Mouse (Mus musculus) testis, postnatal 14 days (tissue): ENCODE measurements around the gene Nutm1.

Source experiments
- DNase-seq: peaks from one replicate; pipeline ENCODE4 v3.0.0; 2021; ENCODE audit warnings: low spot score

Nutm1 gene

GRCm38 (mm10) chr2:112261748-112262653, 2.9 kb upstream of the Nutm1 start, which contains the start of gene Nop10:
Nop10 (plus strand) TSS chr2:112261926.
- peak; percentile 90 for DNase-seq

- no peak for DNase-seq
These were observed 4.2 kb downstream of the Nutm1 start for GRCm38 (mm10) chr2:112254675-112255515.

GRCm38 (mm10) chr2:112249780-112250453, 9.2 kb downstream of the Nutm1 start:
- DNase-seq, result no peak

- DNase-seq, result no peak
These were observed 11.8 kb downstream of the Nutm1 start for GRCm38 (mm10) chr2:112247323-112247722.

- no peak for DNase-seq
These were observed 12.9 kb downstream of the Nutm1 start for GRCm38 (mm10) chr2:112246193-112246592.

GRCm38 (mm10) chr2:112245307-112245706, 13.8 kb downstream of the Nutm1 start:
- DNase-seq, result no peak

GRCm38 (mm10) chr2:112241787-112242186, 17.3 kb downstream of the Nutm1 start:
- DNase-seq, result no peak

DNA sequence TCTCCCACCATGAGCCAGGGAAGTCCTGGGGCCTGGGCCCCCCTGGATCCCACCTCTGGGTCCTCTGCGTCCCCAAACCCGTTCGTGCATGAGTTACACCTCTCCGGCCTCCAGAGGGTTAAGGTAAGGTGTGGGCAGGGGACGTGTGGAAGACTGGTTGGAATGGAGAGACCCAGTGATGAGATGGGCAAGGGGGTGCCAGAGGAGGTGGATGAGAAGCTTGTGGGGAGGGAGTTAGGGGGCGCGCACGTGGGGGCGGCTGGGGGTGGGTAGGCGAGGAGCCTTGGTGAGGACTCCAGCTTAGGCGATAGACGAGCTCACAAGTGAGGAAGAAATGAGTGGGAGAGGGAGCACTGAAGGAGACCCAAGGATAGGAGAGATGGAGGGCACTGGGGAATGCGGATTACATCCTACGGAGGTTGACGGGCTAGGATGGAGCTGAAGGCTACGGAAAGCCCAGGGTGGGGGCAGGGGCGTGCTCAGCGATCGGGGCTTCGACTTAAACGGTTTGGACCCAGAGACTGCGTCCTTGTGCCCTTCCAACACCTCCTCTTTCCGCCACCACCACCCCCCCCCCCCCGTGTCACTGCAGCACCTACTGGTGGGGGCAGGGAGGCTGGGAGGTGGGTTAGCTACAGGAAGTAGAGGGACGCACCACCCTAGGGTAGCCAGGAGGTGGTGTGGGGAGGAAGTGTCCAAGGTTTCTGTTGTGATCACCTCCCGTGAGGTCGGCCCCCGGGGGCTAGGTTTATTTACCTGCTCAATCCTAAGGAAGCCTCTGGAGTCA, 19.0 kb downstream of the Nutm1 start:
- no peak for DNase-seq

DNA sequence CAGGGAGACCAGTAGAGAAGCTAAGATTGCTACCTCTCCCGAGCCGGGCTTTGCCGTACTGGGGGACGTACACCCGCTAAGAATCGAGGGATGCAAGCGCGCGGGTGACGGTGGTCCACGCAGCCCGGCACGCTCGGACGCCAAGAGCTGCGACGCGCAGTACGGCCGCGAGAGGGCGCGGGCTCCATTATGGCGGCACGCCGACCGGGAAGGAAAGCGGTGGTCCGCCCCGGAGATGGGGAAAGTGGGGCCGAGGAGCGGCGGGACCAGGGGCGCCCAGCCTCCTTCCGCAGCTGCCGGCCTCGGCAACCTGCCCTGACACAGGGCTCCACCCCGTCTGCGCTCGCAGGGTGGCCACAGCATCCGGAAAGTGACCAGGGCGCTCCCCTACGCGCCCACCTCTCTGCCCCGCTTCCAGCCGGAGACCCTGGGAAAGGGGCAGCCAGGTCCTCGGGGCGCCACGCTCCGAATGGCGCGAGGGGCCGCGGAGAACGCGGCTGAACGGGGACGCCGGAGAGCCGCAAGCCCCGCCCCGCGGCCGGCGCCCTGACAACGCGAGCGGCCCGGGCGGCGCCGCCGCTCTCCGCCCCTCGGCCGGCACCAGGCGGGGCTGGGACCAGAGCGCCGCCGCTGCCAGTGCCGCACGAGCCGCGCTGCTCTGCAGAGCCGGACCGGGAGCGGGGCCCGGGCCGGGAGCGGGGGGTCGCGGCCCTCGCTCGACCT, 19.7 kb downstream of the Nutm1 start, which contains the start of gene Lpcat4:
Gene Lpcat4, plus strand, starts transcription at position 257 of the 723 bp plus-strand sequence.
- peak; percentile 85 for DNase-seq

- DNase-seq, result no peak
These were observed 21.1 kb downstream of the Nutm1 start for GRCm38 (mm10) chr2:112238006-112238405.

- no peak for DNase-seq
These were observed 22.5 kb downstream of the Nutm1 start for GRCm38 (mm10) chr2:112236620-112237019.

DNA sequence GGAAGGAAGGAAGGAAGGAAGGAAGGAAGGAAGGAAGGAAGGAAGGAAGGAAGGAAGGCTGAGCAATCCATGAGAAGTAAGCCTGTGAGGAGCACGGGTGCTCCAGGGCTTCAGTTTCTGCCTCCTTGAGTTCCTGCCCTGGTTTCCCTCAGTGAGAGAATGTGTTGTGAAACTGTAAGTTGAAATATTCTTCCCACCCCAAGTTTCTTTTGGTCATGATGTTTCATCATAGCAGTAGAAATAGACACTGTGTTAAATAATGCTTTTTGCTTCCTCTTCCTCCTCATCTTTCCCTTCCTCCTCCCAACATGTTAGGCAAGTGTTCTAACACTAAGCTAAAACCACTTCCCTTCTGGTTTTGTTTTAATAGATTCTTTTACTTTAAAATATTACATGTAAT, 26.5 kb downstream of the Nutm1 start:
- DNase-seq, result no peak

GRCm38 (mm10) chr2:112224356-112224755, 34.7 kb downstream of the Nutm1 start:
- DNase-seq, result no peak

GRCm38 (mm10) chr2:112222607-112223006, 36.5 kb downstream of the Nutm1 start:
- no peak for DNase-seq

DNA sequence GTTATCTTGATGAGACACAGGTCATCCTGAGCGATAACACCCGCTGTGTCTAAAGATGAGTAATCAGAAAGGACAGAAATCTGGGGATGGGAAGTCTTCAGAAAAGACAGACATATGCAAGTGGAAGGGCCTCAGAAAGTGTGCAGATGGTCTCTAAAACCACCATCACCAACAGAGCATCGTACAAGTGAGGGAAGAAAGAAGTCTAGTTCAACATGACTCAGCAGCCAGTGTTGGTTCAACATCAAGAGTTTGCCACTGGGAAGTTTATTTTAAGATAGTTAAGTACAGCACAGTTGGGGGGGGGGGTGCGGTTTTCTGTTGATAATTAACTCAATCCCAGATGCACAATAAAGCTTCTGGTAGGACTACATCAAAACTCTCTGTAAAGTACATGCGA, 38.2 kb downstream of the Nutm1 start:
- no peak for DNase-seq

- no peak for DNase-seq
These were observed 41.5 kb downstream of the Nutm1 start for GRCm38 (mm10) chr2:112217614-112218013.

- no peak for DNase-seq
These were observed 43.1 kb downstream of the Nutm1 start for GRCm38 (mm10) chr2:112215977-112216376.

DNA sequence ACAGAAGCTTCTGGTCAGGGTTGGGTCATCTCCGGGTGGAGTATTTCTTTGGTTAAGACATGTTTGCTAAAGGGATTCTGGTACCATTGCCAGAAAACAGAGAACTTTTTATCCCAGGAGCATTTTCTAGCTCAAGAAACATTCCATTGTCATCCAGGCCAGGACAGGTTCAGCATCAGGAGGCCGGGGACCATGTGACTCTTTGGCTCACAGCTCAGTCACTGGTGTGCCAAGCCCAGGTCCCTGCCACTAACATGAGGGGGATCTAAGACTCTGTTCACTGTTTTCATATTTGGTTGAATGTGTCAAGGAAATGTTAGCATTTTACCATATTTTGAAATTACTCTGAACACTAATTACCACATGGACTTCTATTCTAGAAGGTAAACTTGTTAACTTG, 48.4 kb downstream of the Nutm1 start:
- DNase-seq, result no peak

DNA sequence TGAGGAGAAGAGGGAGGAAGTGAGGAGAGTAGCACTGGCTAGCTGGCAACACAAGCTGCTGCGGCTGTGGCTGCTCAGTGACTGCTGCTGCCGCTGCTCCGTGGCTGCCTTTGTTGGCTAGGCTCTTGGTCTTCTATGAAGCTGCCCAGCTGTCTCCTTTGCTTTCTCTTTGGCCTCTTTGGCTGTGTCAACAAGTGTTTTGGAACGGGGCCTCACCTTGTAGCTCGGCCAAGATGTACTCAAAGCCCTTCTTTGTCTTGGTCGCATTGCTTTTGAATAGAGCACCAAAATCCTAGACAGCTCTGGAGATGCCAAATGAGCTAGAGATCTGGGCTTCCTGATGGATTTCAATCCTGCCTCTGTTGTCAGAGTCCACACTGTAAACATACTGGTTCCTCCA, 48.9 kb downstream of the Nutm1 start:
- DNase-seq, result no peak

DNA sequence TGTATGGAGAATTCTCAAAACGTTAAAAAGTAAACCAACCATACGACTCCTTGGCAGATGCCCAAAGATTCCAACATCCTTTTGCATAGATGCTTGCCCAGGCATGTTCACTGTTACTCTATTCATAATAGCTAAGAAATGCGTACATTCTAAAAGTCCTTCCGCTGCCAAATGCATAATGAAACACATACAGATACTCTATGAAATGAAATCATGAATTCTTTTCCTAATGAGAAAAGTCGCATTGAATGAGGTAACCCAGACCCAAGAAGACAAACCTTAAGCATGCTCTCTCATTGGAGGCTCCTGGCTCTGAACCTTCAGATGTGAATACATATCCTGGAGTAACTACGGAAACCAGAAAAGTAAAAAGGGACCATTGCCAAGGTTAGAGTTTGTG, 56.0 kb downstream of the Nutm1 start:
- no peak for DNase-seq
